Mouse (Mus musculus) brain, embryonic 18.5 days (tissue): ENCODE measurements around the gene Krtap26-1.
A peak's percentile ranks its signal among the peaks of the same experiment; 100 is the strongest.

Experiments used
- DNase-seq: peaks from one replicate; pipeline ENCODE4 v3.0.0-alpha.2; 2012; ENCODE audit warnings: low read depth, low spot score

The Krtap26-1 gene

GRCm38 (mm10) chr16:88647358-88647846, at the start of gene Krtap26-1:
Gene Krtap26-1 (minus strand): TSS chr16:88647796.
- DNase-seq = no peak

GRCm38 (mm10) chr16:88696256-88696655, 48.7 kb upstream of the Krtap26-1 start:
- no peak for DNase-seq

GRCm38 (mm10) chr16:88681282-88681681, 33.7 kb upstream of the Krtap26-1 start:
- DNase-seq = peak; percentile 30

GRCm38 (mm10) chr16:88679099-88679498, 31.5 kb upstream of the Krtap26-1 start:
- DNase-seq = no peak

GRCm38 (mm10) chr16:88671571-88671970, 24.0 kb upstream of the Krtap26-1 start, which contains the start of gene Krtap27-1:
Gene Krtap27-1 (minus strand): TSS chr16:88671671.
- DNase-seq = no peak

GRCm38 (mm10) chr16:88657426-88657825, 9.8 kb upstream of the Krtap26-1 start:
- no peak for DNase-seq

GRCm38 (mm10) chr16:88651952-88652351, 4.4 kb upstream of the Krtap26-1 start:
- DNase-seq = no peak

- no peak for DNase-seq
Measured at GRCm38 (mm10) chr16:88651082-88651481, 3.5 kb upstream of the Krtap26-1 start.

- no peak for DNase-seq
Measured at GRCm38 (mm10) chr16:88646366-88647111, 1.1 kb downstream of the Krtap26-1 start.

- DNase-seq = no peak
Measured at GRCm38 (mm10) chr16:88640053-88640452, 7.5 kb downstream of the Krtap26-1 start.

GRCm38 (mm10) chr16:88635142-88635541, 12.5 kb downstream of the Krtap26-1 start:
- no peak for DNase-seq

GRCm38 (mm10) chr16:88631474-88631873, 16.1 kb downstream of the Krtap26-1 start:
- no peak for DNase-seq

GRCm38 (mm10) chr16:88627566-88627965, 20.0 kb downstream of the Krtap26-1 start, which contains the start of gene 2310079G19Rik:
Gene 2310079G19Rik (minus strand): TSS chr16:88627666.
- DNase-seq = no peak

GRCm38 (mm10) chr16:88612712-88613111, 34.9 kb downstream of the Krtap26-1 start:
- DNase-seq = no peak

- no peak for DNase-seq
Measured at GRCm38 (mm10) chr16:88611922-88612321, 35.7 kb downstream of the Krtap26-1 start, which contains the start of gene Krtap24-1. Gene Krtap24-1 (minus strand): TSS chr16:88612279.

- no peak for DNase-seq
Measured at GRCm38 (mm10) chr16:88604570-88604969, 43.0 kb downstream of the Krtap26-1 start.

- DNase-seq = no peak
Measured at GRCm38 (mm10) chr16:88602464-88602863, 45.1 kb downstream of the Krtap26-1 start.

- DNase-seq = no peak
Measured at GRCm38 (mm10) chr16:88600303-88600702, 47.3 kb downstream of the Krtap26-1 start.

- no peak for DNase-seq
Measured at GRCm38 (mm10) chr16:88599504-88600237, 47.9 kb downstream of the Krtap26-1 start.
